Mouse (Mus musculus) kidney, adult 18-20 months (tissue): ENCODE measurements around the gene Gm20820.
"Not testable (repeated sequence)": the region's sequence is repeated elsewhere in the genome, so short reads cannot be mapped to it uniquely, and the experiment has no call there.

ENCODE experiments used
- DNase-seq: peaks from one replicate; pipeline ENCODE4 v3.0.0; 2021

Gm20820 gene

GRCm38 (mm10) chrY:86061472-86061871, at the start of gene Gm20820:
TSS of gene Gm20820 (plus strand) at chrY:86061772.
- not testable (repeated sequence) for DNase-seq
